Mouse (Mus musculus) thymus, adult 2 months (tissue): Measurements from ENCODE around the gene Kcnk3.

Experiments
- CTCF ChIP-seq: fragments of 200-500 bp; IDR thresholded peaks from 2 replicates; pipeline ENCODE4 v1.5.1; 2012; ENCODE audit warnings: mild to moderate bottlenecking, control low read depth, low read length, moderate library complexity, borderline replicate concordance; ENCODE audit not compliant: control insufficient read depth, poor library complexity, insufficient read depth; ENCODE audit errors: extremely low read depth
- POLR2A ChIP-seq: fragments of 200-500 bp; IDR thresholded peaks from 2 replicates; pipeline ENCODE4 v1.6.1; 2012; ENCODE audit warnings: mild to moderate bottlenecking, low read length, control low read depth, moderate library complexity; ENCODE audit not compliant: control insufficient read depth, poor library complexity, insufficient read depth; ENCODE audit errors: extremely low read depth

GRCm38 (mm10) chr5:30568479-30568878, 19.5 kb upstream of the Kcnk3 start:
- TF ChIP-seq POLR2A (no peak), CTCF (no peak)
